Mouse (Mus musculus): ENCODE results near the gene Sgta. TPM values are rescaled to one million over a fixed set of nuclear protein-coding genes. Genes with fewer than 3 reads are reported as not detected.
A peak's percentile ranks its signal among the peaks of the same experiment; 100 is the strongest.

Gene Sgta
- polyA plus RNA-seq, 1 experiment from 2014 or later, result 124 TPM

DNA sequence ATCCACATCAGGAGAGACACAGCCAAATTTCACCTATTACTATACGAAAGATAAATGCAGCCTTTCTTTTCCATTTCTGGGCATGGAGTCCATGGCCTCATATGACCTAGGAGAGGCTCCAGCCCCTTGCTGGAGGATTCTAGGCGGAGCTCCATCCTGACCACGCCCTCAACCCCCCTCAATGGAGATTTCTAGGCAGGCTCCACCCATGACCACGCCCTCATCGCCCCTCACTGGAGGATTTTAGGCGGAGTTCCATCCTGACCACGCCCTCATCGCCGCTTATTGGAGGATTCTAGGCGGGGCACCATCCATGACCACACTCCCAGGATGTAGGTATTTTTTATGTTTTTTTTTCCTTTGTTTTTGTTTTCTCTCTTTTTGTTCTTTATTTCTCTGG is 41.7 kb downstream of the Sgta start:
- Histone ChIP-seq H3K4me1 (replicated peaks; ENCODE audit: control insufficient read depth, insufficient read depth, low read length) (no peaks in the 10 kb centered on the region), H3K27ac (ENCODE audit: low read depth, low read length) (no peak overlapping the region), H3K4me2 (replicated peaks; ENCODE audit: low read depth) (no peak overlapping the region), H3K4me3 (ENCODE audit: low read depth, low read length) (no peak overlapping the region), H3K9ac (ENCODE audit: low read depth, low read length) (no peak overlapping the region), H3K27me3 (replicated peaks; ENCODE audit: control insufficient read depth, insufficient read depth, low read length) (peaks cover 10% of the 10 kb centered on the region; the same call in 1 of the 2 replicates), H3K9me3 (ENCODE audit: control insufficient read depth) (no peaks in the 10 kb centered on the region), H3K36me3 (ENCODE audit: control insufficient read depth, insufficient read depth) (no peaks in the 10 kb centered on the region)
- TF ChIP-seq CTCF (IDR thresholded peaks at IDR 0.05; ENCODE audit: low read depth), result no peak
- ATAC-seq, result no peak
- WGBS, result 38% methylated on average over 10 of the region's 10 CpGs

- 9% methylated on average over 7 of the region's 7 CpGs for WGBS
These were observed 43.3 kb downstream of the Sgta start for GRCm38 (mm10) chr10:81016645-81017044.

DNA sequence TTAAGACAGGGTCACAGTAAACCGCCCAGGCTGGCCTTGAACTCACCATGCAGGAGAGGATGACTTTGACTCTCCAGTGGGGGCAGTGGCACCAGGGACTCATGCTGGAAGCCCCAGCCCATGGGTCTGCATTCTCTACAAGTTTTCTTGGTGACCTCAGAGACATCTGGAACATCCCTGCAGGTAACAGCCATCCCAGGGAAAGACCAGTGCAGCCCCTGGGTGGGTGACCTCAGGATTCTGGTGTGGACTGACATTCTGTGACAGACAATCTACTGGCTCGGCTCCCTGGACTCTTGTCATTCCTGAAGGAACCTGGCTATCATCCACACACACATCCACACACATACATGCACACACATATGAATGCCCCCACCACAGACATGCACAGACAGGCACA is 44.3 kb downstream of the Sgta start:
- no peak for TF ChIP-seq CTCF (IDR thresholded peaks at IDR 0.05; ENCODE audit: low read depth)
- 95% methylated on average over 2 of the region's 2 CpGs for WGBS
- no peaks in the 10 kb centered on the region for H3K9me3 ChIP-seq (ENCODE audit: control insufficient read depth)
- no peaks in the 10 kb centered on the region for H3K4me1 ChIP-seq (replicated peaks; ENCODE audit: control insufficient read depth, insufficient read depth, low read length)
- H3K9ac ChIP-seq (ENCODE audit: low read depth, low read length), result no peak overlapping the region
- H3K36me3 ChIP-seq (ENCODE audit: control insufficient read depth, insufficient read depth), result no peaks in the 10 kb centered on the region
- H3K27me3 ChIP-seq (replicated peaks; ENCODE audit: control insufficient read depth, insufficient read depth, low read length), result no peaks in the 10 kb centered on the region
- H3K4me2 ChIP-seq (replicated peaks; ENCODE audit: low read depth), result no peak overlapping the region
- ATAC-seq, result no peak
- H3K27ac ChIP-seq (ENCODE audit: low read depth, low read length), result no peak overlapping the region
- H3K4me3 ChIP-seq (ENCODE audit: low read depth, low read length), result no peak overlapping the region

More at GRCm38 (mm10) chr10:81016645-81017044, 43.3 kb downstream of the Sgta start:
- no peak for ATAC-seq
- Histone ChIP-seq H3K27ac (ENCODE audit: low read depth, low read length) (no peak overlapping the region), H3K27me3 (replicated peaks; ENCODE audit: control insufficient read depth, insufficient read depth, low read length) (no peaks in the 10 kb centered on the region), H3K4me3 (ENCODE audit: low read depth, low read length) (no peak overlapping the region), H3K36me3 (ENCODE audit: control insufficient read depth, insufficient read depth) (no peaks in the 10 kb centered on the region), H3K4me1 (replicated peaks; ENCODE audit: control insufficient read depth, insufficient read depth, low read length) (no peaks in the 10 kb centered on the region), H3K4me2 (replicated peaks; ENCODE audit: low read depth) (no peak overlapping the region), H3K9ac (ENCODE audit: low read depth, low read length) (no peak overlapping the region), H3K9me3 (ENCODE audit: control insufficient read depth) (no peaks in the 10 kb centered on the region)
- TF ChIP-seq CTCF (IDR thresholded peaks at IDR 0.05; ENCODE audit: low read depth), result peak; percentile 89

GRCm38 (mm10) chr10:81014393-81015384 is 45.3 kb downstream of the Sgta start, which contains the start of gene Gng7:
Gng7 (minus strand) TSS chr10:81014945.
- no peak for TF ChIP-seq CTCF (IDR thresholded peaks at IDR 0.05; ENCODE audit: low read depth)
- no peak within 1 kb of the TSS for H3K9ac ChIP-seq (ENCODE audit: low read depth, low read length)
- 10% methylated on average over 31 of the region's 31 CpGs for WGBS

GRCm38 (mm10) chr10:81010851-81011250 is 49.1 kb downstream of the Sgta start:
- no peak overlapping the region for H3K9ac ChIP-seq (ENCODE audit: low read depth, low read length)
- no peaks in the 10 kb centered on the region for H3K4me1 ChIP-seq (replicated peaks; ENCODE audit: control insufficient read depth, insufficient read depth, low read length)
- ATAC-seq, result no peak
- no peak for TF ChIP-seq CTCF (IDR thresholded peaks at IDR 0.05; ENCODE audit: low read depth)
- H3K27ac ChIP-seq (ENCODE audit: low read depth, low read length), result no peak overlapping the region
- H3K9me3 ChIP-seq (ENCODE audit: control insufficient read depth), result no peaks in the 10 kb centered on the region
- 76% methylated on average over 6 of the region's 6 CpGs for WGBS
- no peaks in the 10 kb centered on the region for H3K27me3 ChIP-seq (replicated peaks; ENCODE audit: control insufficient read depth, insufficient read depth, low read length)
- H3K36me3 ChIP-seq (ENCODE audit: control insufficient read depth, insufficient read depth), result no peaks in the 10 kb centered on the region
- no peak overlapping the region for H3K4me2 ChIP-seq (replicated peaks; ENCODE audit: low read depth)
- no peak overlapping the region for H3K4me3 ChIP-seq (ENCODE audit: low read depth, low read length)

More at GRCm38 (mm10) chr10:81014393-81015384, 45.3 kb downstream of the Sgta start, which contains the start of gene Gng7:
- H3K27ac ChIP-seq (ENCODE audit: low read depth, low read length), result no peak within 1 kb of the TSS
- no peaks in the 10 kb centered on the region for H3K4me1 ChIP-seq (replicated peaks; ENCODE audit: control insufficient read depth, insufficient read depth, low read length)
- peak within 1 kb of the TSS; percentile 36 for H3K4me3 ChIP-seq (ENCODE audit: low read depth, low read length)
- H3K4me2 ChIP-seq (replicated peaks; ENCODE audit: low read depth), result peak within 1 kb of the TSS; percentile 64
- H3K27me3 ChIP-seq (replicated peaks; ENCODE audit: control insufficient read depth, insufficient read depth, low read length), result no peaks in the 10 kb centered on the region
- no peaks in the 10 kb centered on the region for H3K9me3 ChIP-seq (ENCODE audit: control insufficient read depth)
- peak; percentile 96 for ATAC-seq
- no peaks in the 10 kb centered on the region for H3K36me3 ChIP-seq (ENCODE audit: control insufficient read depth, insufficient read depth)

DNA sequence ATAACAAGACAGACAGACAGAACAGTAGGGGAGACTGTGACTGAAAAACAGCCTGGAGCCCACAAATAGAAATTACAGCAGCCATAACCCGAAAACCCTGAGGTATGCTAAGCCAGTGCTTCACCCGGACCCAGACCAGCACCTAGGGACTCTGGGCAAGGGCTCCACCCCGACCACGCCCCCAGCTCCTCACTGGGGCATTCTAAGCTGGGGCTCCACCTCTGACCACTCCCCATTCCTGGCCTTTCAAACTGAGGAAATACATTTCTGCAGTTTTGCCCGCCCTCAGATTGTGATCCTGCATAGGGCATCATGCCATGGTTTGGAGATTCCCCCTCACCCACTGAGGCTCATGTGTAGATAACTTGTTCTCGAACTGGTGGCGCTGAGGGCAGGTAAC is 52.7 kb downstream of the Sgta start:
- 34% methylated on average over 7 of the region's 7 CpGs for WGBS
- TF ChIP-seq CTCF (IDR thresholded peaks at IDR 0.05; ENCODE audit: low read depth), result no peak
- Histone ChIP-seq H3K27ac (ENCODE audit: low read depth, low read length) (no peak overlapping the region), H3K4me3 (ENCODE audit: low read depth, low read length) (no peak overlapping the region), H3K36me3 (ENCODE audit: control insufficient read depth, insufficient read depth) (no peaks in the 10 kb centered on the region), H3K4me1 (replicated peaks; ENCODE audit: control insufficient read depth, insufficient read depth, low read length) (no peaks in the 10 kb centered on the region), H3K9me3 (ENCODE audit: control insufficient read depth) (no peaks in the 10 kb centered on the region), H3K4me2 (replicated peaks; ENCODE audit: low read depth) (no peak overlapping the region), H3K9ac (ENCODE audit: low read depth, low read length) (no peak overlapping the region), H3K27me3 (replicated peaks; ENCODE audit: control insufficient read depth, insufficient read depth, low read length) (no peaks in the 10 kb centered on the region)
- no peak for ATAC-seq
